Mouse (Mus musculus): ENCODE data around the gene Bri3.

Gene Bri3

GRCm38 (mm10) chr5:144426697-144427096 lies 182.5 kb downstream of the Bri3 start:
- no peak for DNase-seq (ENCODE audit: low read depth, low spot score)

DNA sequence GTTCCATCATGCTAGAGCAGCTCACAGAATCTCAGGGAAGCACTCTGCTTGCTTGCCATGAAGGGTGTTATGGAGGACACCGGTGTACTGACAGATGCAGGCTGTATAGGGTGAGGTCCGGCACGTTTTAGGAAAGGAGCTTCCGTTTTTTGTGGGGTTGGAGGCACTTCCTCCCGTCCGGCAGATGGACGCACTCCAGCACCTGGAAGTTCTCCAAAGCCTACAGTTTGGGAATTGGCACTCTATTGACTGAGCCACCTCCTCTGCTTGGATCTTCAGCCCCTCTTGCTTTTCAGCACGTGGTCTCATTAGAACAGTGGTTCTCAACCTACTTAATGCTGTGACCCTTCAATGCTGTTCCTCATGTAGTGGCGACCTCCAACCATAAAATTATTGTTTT lies 183.6 kb downstream of the Bri3 start:
- no peak for DNase-seq (ENCODE audit: low read depth, low spot score)

DNA sequence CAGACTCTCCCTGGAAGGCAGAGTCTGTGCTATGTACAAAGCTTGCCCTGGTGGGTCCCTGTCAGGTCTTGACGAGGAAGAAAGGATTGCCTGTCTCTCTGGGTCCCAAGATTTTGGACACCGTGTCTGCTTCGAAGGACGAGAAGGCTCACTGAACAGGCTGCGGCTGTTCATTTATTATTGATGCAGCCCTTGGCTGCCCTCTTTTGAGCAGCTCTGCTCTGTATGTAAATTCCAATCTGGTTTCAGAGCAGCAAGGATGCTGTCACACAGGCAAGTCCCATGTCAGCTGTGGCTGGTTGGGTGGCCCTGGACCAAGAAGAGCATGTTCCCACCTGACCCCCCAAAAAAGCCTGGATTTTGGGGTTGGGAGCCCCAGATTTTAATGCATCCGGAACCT lies 187.2 kb downstream of the Bri3 start:
- DNase-seq (ENCODE audit: low read depth, low spot score), result no peak

DNA sequence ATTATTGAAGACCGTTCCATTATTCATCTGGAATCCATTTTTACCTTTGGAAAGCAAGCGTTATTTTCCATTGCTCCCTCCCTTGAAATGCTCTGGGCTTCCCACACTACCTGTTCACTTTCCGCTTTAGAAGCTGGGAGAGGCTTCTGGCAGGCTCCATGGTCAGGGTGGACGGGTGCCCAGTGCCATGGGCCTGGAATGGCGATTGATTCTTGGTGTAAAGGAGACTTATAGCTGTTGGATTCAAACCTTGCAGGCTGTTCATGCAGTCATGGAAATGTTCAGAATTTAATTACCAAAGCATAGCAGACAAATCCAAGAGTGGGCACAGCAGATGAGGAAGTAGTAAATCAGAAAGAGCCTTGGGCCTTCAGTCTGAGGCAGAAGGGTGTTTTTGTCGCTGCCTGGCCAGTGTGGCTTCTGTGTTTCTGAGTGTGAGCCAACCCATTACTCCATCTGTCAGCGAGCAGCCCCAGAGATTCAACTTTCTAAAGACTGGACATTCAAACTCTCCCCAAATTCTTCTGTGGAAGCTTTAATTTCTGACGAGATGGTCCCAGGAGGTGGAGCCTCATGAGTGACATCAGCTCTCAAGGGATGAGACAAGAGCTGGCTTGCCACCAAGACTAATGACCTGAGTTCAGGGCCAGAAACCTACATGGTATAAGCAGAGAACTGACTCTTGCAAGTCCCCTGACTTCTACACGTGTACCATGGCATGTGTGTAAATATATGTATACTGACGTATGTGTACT lies 195.2 kb downstream of the Bri3 start:
- DNase-seq (ENCODE audit: low read depth, low spot score), result no peak

DNA sequence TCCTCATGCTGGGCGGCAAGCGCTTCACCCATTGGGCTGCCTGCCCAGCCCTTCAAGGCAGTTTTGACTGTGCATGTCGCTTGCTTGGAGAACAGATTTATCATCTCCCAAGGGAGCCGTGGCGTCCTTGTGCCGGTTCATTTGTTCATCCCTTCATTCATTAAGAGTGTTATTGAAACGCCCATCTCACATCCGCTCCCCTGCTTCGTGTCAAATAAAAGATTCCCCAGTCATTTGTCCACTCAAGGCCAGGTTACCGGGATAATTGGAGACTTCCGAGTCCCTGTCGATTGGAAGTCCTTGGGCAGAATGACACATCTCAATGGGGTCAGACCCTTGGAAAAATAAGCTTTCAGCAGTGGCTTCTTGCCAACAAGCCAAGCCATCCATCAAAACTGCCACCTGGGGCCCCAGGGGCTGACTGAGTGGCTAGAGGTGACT lies 197.6 kb downstream of the Bri3 start:
- DNase-seq (ENCODE audit: low read depth, low spot score), result no peak

- DNase-seq (ENCODE audit: low read depth, low spot score), result no peak
Measured at GRCm38 (mm10) chr5:144446475-144447225, 202.4 kb downstream of the Bri3 start.

GRCm38 (mm10) chr5:144447226-144447616 lies 203.0 kb downstream of the Bri3 start:
- DNase-seq (ENCODE audit: low read depth, low spot score), result no peak

DNA sequence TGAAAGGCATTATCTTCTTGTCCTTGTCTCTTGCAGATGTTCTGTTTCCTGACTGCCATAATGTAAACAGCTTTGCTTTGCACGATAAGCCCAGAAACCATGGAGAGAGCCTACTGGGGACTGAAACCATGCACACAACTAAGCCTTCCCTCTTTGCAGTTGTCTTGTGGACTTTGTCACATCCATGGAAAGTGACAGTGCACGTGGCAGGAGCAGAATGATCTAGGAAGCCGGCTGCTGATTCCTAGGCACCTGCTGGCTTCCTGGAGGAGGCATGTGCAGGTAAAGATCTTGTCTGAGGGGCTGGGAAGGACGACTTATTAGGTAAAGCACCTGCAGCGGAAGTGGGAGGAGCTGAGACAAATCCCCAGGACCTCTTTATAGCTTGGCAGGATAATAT lies 203.7 kb downstream of the Bri3 start:
- DNase-seq (ENCODE audit: low read depth, low spot score), result no peak

- no peak for DNase-seq (ENCODE audit: low read depth, low spot score)
Measured at GRCm38 (mm10) chr5:144452776-144453455, 208.7 kb downstream of the Bri3 start.

DNA sequence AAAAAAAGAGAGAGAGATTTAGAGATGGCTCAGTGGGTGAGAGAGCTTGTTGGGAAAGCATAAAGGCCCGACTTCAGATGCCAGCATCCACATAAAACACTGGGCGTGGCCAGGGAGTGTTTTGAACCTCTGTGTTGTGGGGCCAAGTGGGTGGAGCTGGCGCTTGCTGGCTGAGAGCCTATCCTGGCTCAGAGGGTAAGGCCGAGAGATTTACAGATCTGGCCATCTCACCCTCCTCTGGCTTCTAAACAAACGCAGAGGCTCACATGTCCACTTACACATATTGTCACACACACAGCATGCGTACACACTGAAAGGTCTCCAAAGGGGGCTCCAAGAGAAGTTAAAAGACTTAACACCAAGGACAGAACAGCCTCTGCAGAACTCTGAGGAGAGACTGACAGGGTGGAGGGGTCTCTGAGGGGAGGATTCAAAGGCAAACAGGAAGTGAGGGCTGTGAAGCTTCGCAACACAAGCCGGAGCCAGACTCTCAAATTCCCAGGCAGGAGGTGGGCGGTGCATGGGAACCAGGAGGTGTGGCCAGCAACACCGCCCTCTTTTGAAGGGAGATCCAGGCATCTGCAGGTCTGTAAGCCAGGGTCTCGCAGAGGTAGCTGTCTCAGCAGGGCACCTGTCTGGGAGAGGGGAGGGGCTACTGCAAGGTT lies 213.5 kb downstream of the Bri3 start:
- no peak for DNase-seq (ENCODE audit: low read depth, low spot score)

- DNase-seq (ENCODE audit: low read depth, low spot score), result no peak
Measured at GRCm38 (mm10) chr5:144466987-144467386, 222.8 kb downstream of the Bri3 start.

GRCm38 (mm10) chr5:144473056-144473455 lies 228.8 kb downstream of the Bri3 start:
- DNase-seq (ENCODE audit: low read depth, low spot score), result no peak

DNA sequence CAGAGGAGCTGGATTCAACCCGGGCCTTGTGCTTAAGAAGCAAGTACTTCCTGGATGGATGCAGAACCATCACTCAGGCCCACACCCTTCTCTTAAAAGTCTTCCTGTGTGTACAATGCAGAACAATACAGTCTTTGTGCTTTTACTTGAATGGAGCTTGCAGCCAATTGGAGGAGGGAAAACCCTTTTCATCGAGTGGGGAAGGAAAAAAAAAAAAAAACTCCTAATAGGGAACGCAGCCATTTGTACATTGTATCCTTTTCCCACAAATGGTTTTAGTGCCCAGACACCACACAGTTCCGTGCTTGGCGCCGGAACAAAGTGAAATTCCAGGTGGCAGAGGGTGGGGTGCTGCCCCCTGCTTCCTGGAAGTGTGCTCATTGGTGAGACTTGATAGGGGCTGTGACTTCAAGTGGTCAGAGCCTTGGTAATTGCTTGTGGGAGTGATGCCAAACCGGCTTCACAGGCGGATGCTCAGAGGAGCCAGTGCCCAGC lies 235.5 kb downstream of the Bri3 start:
- no peak for DNase-seq (ENCODE audit: low read depth, low spot score)

DNA sequence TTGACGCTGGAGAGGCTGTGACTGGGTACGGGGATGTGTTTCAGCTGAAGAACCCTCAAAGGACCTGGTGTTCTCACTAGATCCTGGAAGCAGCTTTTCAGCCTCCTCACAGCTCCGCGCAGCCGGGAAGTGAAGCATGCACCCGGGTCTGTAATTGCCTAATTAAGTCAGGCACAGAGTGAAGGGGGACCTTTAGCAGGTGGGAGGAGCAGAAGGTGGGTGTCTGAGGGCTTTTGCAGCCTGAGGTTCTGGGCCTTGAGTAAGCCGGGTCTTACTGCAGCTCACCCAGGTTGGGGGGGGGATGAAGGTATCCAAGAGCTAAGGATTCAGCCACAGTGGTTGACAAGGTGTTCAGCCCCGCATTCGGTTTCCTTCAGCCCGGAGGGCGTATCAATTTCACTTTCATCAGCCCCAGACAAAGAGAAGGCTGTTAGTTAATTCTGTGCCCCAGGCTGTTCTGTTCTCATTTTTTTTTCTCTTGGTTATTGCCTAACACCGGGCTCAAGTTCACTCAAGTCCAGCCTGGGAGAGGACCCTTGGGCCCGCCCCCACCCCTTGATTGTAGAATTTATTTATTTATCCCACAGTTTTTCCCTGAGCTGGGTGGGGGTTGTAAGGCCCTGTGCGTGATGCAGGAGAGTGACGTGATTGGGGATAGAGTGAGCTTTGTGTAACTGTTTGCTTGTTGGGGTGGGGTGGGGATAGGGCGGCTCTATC lies 239.6 kb downstream of the Bri3 start:
- no peak for DNase-seq (ENCODE audit: low read depth, low spot score)

DNA sequence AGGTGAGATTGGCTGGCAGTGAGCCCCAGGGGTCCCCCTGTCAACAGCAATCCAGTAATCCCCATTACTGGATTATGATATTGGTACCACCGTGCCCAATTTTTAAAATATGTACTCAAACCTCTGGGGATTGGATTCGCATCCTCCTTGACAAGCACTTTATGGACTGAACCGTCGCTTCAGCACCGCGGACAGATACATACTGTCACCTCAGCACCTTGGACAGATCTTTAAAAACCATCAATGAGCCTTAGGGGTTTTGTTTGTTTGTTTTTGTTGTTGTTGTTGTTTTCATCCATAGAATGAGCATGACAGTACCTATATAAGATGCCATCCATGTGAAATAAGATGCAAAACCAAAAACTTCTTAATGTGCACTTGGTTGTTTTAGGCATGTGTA lies 247.1 kb downstream of the Bri3 start:
- DNase-seq (ENCODE audit: low read depth, low spot score), result no peak
